Mouse (Mus musculus): ENCODE results near the gene Thsd4. TPM values are rescaled to one million over a fixed set of nuclear protein-coding genes. Genes with fewer than 3 reads are reported as not detected.
A peak's percentile ranks its signal among the peaks of the same experiment; 100 is the strongest.

Gene Thsd4
- total RNA-seq (2022), result under 1 TPM; 0.46 to 0.79 (median 0.50) TPM

- peak; percentile 15 to 25 for DNase-seq (ENCODE audit: low spot score in 2 of 2)
Observed at GRCm38 (mm10) chr9:60521806-60522264, at the start of gene Thsd4. Gene Thsd4, minus strand, starts transcription at chr9:60522046.

GRCm38 (mm10) chr9:60571041-60571440, 49.2 kb upstream of the Thsd4 start:
- DNase-seq (ENCODE audit: low spot score in 2 of 2), result no peak

- DNase-seq (ENCODE audit: low spot score in 2 of 2), result no peak
Observed at GRCm38 (mm10) chr9:60569366-60569765, 47.5 kb upstream of the Thsd4 start.

- DNase-seq (ENCODE audit: low spot score in 2 of 2), result no peak
Observed at GRCm38 (mm10) chr9:60563809-60564208, 42.0 kb upstream of the Thsd4 start.

- no peak for DNase-seq (ENCODE audit: low spot score in 2 of 2)
Observed at GRCm38 (mm10) chr9:60562443-60563371, 40.9 kb upstream of the Thsd4 start.

- no peak for DNase-seq (ENCODE audit: low spot score in 2 of 2)
Observed at GRCm38 (mm10) chr9:60561641-60562289, 39.9 kb upstream of the Thsd4 start.

GRCm38 (mm10) chr9:60558507-60558906, 36.7 kb upstream of the Thsd4 start:
- no peak for DNase-seq (ENCODE audit: low spot score in 2 of 2)

GRCm38 (mm10) chr9:60551238-60551637, 29.4 kb upstream of the Thsd4 start:
- no peak for DNase-seq (ENCODE audit: low spot score in 2 of 2)

- DNase-seq (ENCODE audit: low spot score in 2 of 2), result peak in 1 of 2 experiments; percentile 6
Observed at GRCm38 (mm10) chr9:60548182-60548581, 26.3 kb upstream of the Thsd4 start.

GRCm38 (mm10) chr9:60546169-60546568, 24.3 kb upstream of the Thsd4 start:
- DNase-seq (ENCODE audit: low spot score in 2 of 2), result no peak

- no peak for DNase-seq (ENCODE audit: low spot score in 2 of 2)
Observed at GRCm38 (mm10) chr9:60545361-60546096, 23.7 kb upstream of the Thsd4 start.

GRCm38 (mm10) chr9:60543422-60544015, 21.7 kb upstream of the Thsd4 start:
- no peak for DNase-seq (ENCODE audit: low spot score in 2 of 2)

GRCm38 (mm10) chr9:60530310-60530709, 8.5 kb upstream of the Thsd4 start:
- DNase-seq (ENCODE audit: low spot score in 2 of 2), result no peak

- DNase-seq (ENCODE audit: low spot score in 2 of 2), result no peak
Observed at GRCm38 (mm10) chr9:60529348-60530243, 7.8 kb upstream of the Thsd4 start.

- DNase-seq (ENCODE audit: low spot score in 2 of 2), result no peak
Observed at GRCm38 (mm10) chr9:60528269-60528668, 6.4 kb upstream of the Thsd4 start.

GRCm38 (mm10) chr9:60527836-60528235, 6.0 kb upstream of the Thsd4 start:
- DNase-seq (ENCODE audit: low spot score in 2 of 2), result no peak

- no peak for DNase-seq (ENCODE audit: low spot score in 2 of 2)
Observed at GRCm38 (mm10) chr9:60527051-60527450, 5.2 kb upstream of the Thsd4 start.

- no peak for DNase-seq (ENCODE audit: low spot score in 2 of 2)
Observed at GRCm38 (mm10) chr9:60526195-60526594, 4.3 kb upstream of the Thsd4 start.

GRCm38 (mm10) chr9:60521143-60521542, 703 bp downstream of the Thsd4 start:
- no peak for DNase-seq (ENCODE audit: low spot score in 2 of 2)

- DNase-seq (ENCODE audit: low spot score in 2 of 2), result no peak
Observed at GRCm38 (mm10) chr9:60519601-60520000, 2.2 kb downstream of the Thsd4 start.
